Mouse (Mus musculus): ENCODE data around the gene Slc22a16.
"Not testable (repeated sequence)": the region's sequence is repeated elsewhere in the genome, so short reads cannot be mapped to it uniquely, and the experiment has no call there.

The Slc22a16 gene

GRCm38 (mm10) chr10:40570036-40570435, at the start of gene Slc22a16:
Gene Slc22a16 (plus strand): TSS chr10:40570336.
- no peak for DNase-seq (ENCODE audit: low read depth, low spot score)

GRCm38 (mm10) chr10:40521579-40521978, 48.6 kb upstream of the Slc22a16 start:
- DNase-seq (ENCODE audit: low read depth, low spot score) = peak; percentile 37

GRCm38 (mm10) chr10:40523312-40523975, 46.7 kb upstream of the Slc22a16 start:
- no peak for DNase-seq (ENCODE audit: low read depth, low spot score)

- DNase-seq (ENCODE audit: low read depth, low spot score) = peak; percentile 33
Observed at GRCm38 (mm10) chr10:40524032-40524806, 45.9 kb upstream of the Slc22a16 start.

GRCm38 (mm10) chr10:40524991-40525390, 45.1 kb upstream of the Slc22a16 start:
- DNase-seq (ENCODE audit: low read depth, low spot score) = peak; percentile 65

GRCm38 (mm10) chr10:40525616-40526155, 44.5 kb upstream of the Slc22a16 start:
- DNase-seq (ENCODE audit: low read depth, low spot score) = no peak

GRCm38 (mm10) chr10:40526301-40526761, 43.8 kb upstream of the Slc22a16 start:
- no peak for DNase-seq (ENCODE audit: low read depth, low spot score)

GRCm38 (mm10) chr10:40526986-40527385, 43.1 kb upstream of the Slc22a16 start:
- no peak for DNase-seq (ENCODE audit: low read depth, low spot score)

GRCm38 (mm10) chr10:40527573-40527972, 42.6 kb upstream of the Slc22a16 start:
- no peak for DNase-seq (ENCODE audit: low read depth, low spot score)

- no peak for DNase-seq (ENCODE audit: low read depth, low spot score)
Observed at GRCm38 (mm10) chr10:40528668-40529067, 41.5 kb upstream of the Slc22a16 start.

- peak; percentile 74 for DNase-seq (ENCODE audit: low read depth, low spot score)
Observed at GRCm38 (mm10) chr10:40529617-40530016, 40.5 kb upstream of the Slc22a16 start.

GRCm38 (mm10) chr10:40530661-40531060, 39.5 kb upstream of the Slc22a16 start:
- no peak for DNase-seq (ENCODE audit: low read depth, low spot score)

GRCm38 (mm10) chr10:40532586-40532985, 37.5 kb upstream of the Slc22a16 start:
- DNase-seq (ENCODE audit: low read depth, low spot score) = not testable (repeated sequence)

- DNase-seq (ENCODE audit: low read depth, low spot score) = no peak
Observed at GRCm38 (mm10) chr10:40541351-40541750, 28.8 kb upstream of the Slc22a16 start.

GRCm38 (mm10) chr10:40549317-40549716, 20.8 kb upstream of the Slc22a16 start:
- no peak for DNase-seq (ENCODE audit: low read depth, low spot score)

- no peak for DNase-seq (ENCODE audit: low read depth, low spot score)
Observed at GRCm38 (mm10) chr10:40551801-40552200, 18.3 kb upstream of the Slc22a16 start.

- not testable (repeated sequence) for DNase-seq (ENCODE audit: low read depth, low spot score)
Observed at GRCm38 (mm10) chr10:40565695-40566094, 4.4 kb upstream of the Slc22a16 start.

GRCm38 (mm10) chr10:40575912-40576634, 5.9 kb downstream of the Slc22a16 start:
- no peak for DNase-seq (ENCODE audit: low read depth, low spot score)

- peak; percentile 84 for DNase-seq (ENCODE audit: low read depth, low spot score)
Observed at GRCm38 (mm10) chr10:40583584-40584255, 13.6 kb downstream of the Slc22a16 start.

- no peak for DNase-seq (ENCODE audit: low read depth, low spot score)
Observed at GRCm38 (mm10) chr10:40592186-40592585, 22.1 kb downstream of the Slc22a16 start.

GRCm38 (mm10) chr10:40597177-40597576, 27.0 kb downstream of the Slc22a16 start:
- no peak for DNase-seq (ENCODE audit: low read depth, low spot score)

Data from R1 (cell line).